Mouse (Mus musculus) testis, adult 2 months (tissue): ENCODE measurements around the gene Mfsd2b.

Experiments
- CTCF ChIP-seq: fragments of 200-500 bp; IDR thresholded peaks from 2 replicates; pipeline ENCODE4 v1.5.1; 2012; ENCODE audit warnings: low read depth, mild to moderate bottlenecking, inconsistent platforms, low read length, moderate library complexity; ENCODE audit not compliant: control insufficient read depth, insufficient read depth, insufficient replicate concordance
- POLR2A ChIP-seq: fragments of 200-500 bp; IDR thresholded peaks from 2 replicates; pipeline ENCODE4 v1.6.1; 2012; ENCODE audit warnings: low read depth, mild to moderate bottlenecking, inconsistent platforms, low read length, moderate library complexity; ENCODE audit not compliant: control insufficient read depth

DNA sequence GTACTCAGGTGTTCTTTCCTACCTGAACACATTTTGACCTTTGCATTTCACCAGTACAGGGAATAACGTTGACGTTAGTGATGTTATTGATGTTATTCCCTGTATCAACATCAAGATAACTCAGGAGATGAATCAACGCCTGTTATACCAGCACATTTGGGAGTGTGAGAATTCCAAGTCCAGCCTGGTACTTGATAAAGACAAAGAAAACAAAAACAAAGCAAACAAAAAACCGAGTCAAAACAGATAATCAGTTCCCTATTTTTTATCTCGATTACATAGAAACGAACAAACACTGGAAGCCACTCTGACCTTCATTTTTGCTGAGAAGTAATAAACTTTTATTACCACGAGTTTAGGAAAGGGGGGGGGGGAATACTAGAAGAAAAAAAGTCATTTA is 32.3 kb upstream of the Mfsd2b start:
- TF ChIP-seq POLR2A (no peak), CTCF (no peak)
